Mouse (Mus musculus) CH12.LX (cell line): Measurements from ENCODE around the gene Tmem234.
A peak's percentile ranks its signal among the peaks of the same experiment; 100 is the strongest.

Experiments used
- CTCF ChIP-seq, 2 experiments: IDR thresholded peaks in 1 of 2; conservative IDR thresholded peaks in 1 of 2; 2 replicates each; pipeline ENCODE4 v1.5.1; 2011 to 2012; ENCODE audit warnings: low read depth in 2 of 2, low read length in 2 of 2, improper control_type of control experiment in 1 of 2, inconsistent platforms in 1 of 2, mild to moderate bottlenecking in 1 of 2, moderate library complexity in 1 of 2
- POLR2A ChIP-seq: IDR thresholded peaks from 2 replicates; pipeline ENCODE4 v1.6.1; 2011; ENCODE audit warnings: low read depth, mild to moderate bottlenecking, improper control_type of control experiment, low read length
- ZC3H11A ChIP-seq: IDR thresholded peaks from 2 replicates; pipeline ENCODE4 v1.6.1; 2012; ENCODE audit warnings: low read depth, mild to moderate bottlenecking, inconsistent platforms, low read length, improper control_type of control experiment

GRCm38 (mm10) chr4:129555421-129555861 is 45.0 kb upstream of the Tmem234 start:
- TF ChIP-seq ZC3H11A = no peak
- TF ChIP-seq CTCF (conservative IDR thresholded peaks at IDR 0.05 in 1 of 2, IDR thresholded peaks at IDR 0.05 in 1 of 2; ENCODE audit: low read depth in 2 of 2, low read length in 2 of 2) = peak; percentile 23 to 49; a peak in 2 of 4 replicates
- TF ChIP-seq POLR2A = no peak
